Mouse (Mus musculus): ENCODE data around the gene Kyat3.

GRCm38 (mm10) chr3:142747673-142748072 lies 46.8 kb downstream of the Kyat3 start:
- TF ChIP-seq USF2 (IDR thresholded peaks at IDR 0.05; ENCODE audit: borderline replicate concordance in 1 of 2, insufficient read depth in 1 of 2, low read depth in 1 of 2, low read length in 2 of 2), result no peak
- TF ChIP-seq POLR2AphosphoS2 (IDR thresholded peaks at IDR 0.05; ENCODE audit: low read length), result no peak
- TF ChIP-seq CTCF (IDR thresholded peaks at IDR 0.05 in 2 of 3, conservative IDR thresholded peaks at IDR 0.05 in 1 of 3; ENCODE audit: control insufficient read depth in 1 of 3, insufficient read depth in 1 of 3, low read depth in 2 of 3, low read length in 3 of 3, poor library complexity in 1 of 3, severe bottlenecking in 1 of 3), result no peak
- TF ChIP-seq GATA1 (IDR thresholded peaks at IDR 0.05; ENCODE audit: low read depth, low read length), result no peak
- no peak for TF ChIP-seq E2F4 (IDR thresholded peaks at IDR 0.05; ENCODE audit: borderline replicate concordance, low read depth, low read length)
- no peak for TF ChIP-seq USF1 (IDR thresholded peaks at IDR 0.05; ENCODE audit: low read depth, low read length)
- TF ChIP-seq SMC3 (IDR thresholded peaks at IDR 0.05; ENCODE audit: low read depth, low read length), result no peak
- no peak for TF ChIP-seq POLR2A (IDR thresholded peaks at IDR 0.05; ENCODE audit: control insufficient read depth in 1 of 2, insufficient read depth in 1 of 2, low read depth in 1 of 2, low read length in 2 of 2, poor library complexity in 1 of 2)
- no peak for TF ChIP-seq TBP (IDR thresholded peaks at IDR 0.05; ENCODE audit: low read depth, low read length)
- TF ChIP-seq HCFC1 (IDR thresholded peaks at IDR 0.05; ENCODE audit: low read depth, low read length), result no peak

All from MEL (cell line).